Mouse (Mus musculus) myocyte (in vitro differentiated cells): ENCODE measurements around the gene Tead3.

Source experiments
- CEBPB ChIP-seq: IDR thresholded peaks from 2 replicates; pipeline ENCODE4 v1.6.1; 2011; ENCODE audit warnings: mild to moderate bottlenecking, moderate library complexity; ENCODE audit not compliant: poor library complexity, insufficient read depth, severe bottlenecking
- E2F4 ChIP-seq: IDR thresholded peaks from one replicate; pipeline ENCODE4 v1.6.1; 2011; ENCODE audit warnings: mild to moderate bottlenecking, control low read depth, moderate library complexity; ENCODE audit not compliant: insufficient read depth
- MYOD1 ChIP-seq, 3 experiments: IDR thresholded peaks; one replicate each; pipeline ENCODE4 v1.6.1; 2011; ENCODE audit warnings: control low read depth in 2 of 3, low read depth in 2 of 3, mild to moderate bottlenecking in 2 of 3, moderate library complexity in 1 of 3; ENCODE audit not compliant: insufficient read length in 2 of 3, control insufficient read depth in 1 of 3
- MYOG ChIP-seq, 3 experiments: IDR thresholded peaks; one replicate each; pipeline ENCODE4 v1.6.1; 2011; ENCODE audit warnings: control low read depth in 2 of 3, low read depth in 2 of 3, mild to moderate bottlenecking in 2 of 3; ENCODE audit not compliant: insufficient read length in 2 of 3, control insufficient read depth in 1 of 3, insufficient read depth in 1 of 3
- POLR2A ChIP-seq: IDR thresholded peaks from one replicate; pipeline ENCODE4 v1.6.1; 2011; ENCODE audit warnings: low read depth, mild to moderate bottlenecking, control low read depth, moderate library complexity; ENCODE audit not compliant: insufficient read length
- POLR2AphosphoS2 ChIP-seq: IDR thresholded peaks from one replicate; pipeline ENCODE4 v1.6.1; 2011; ENCODE audit warnings: low read depth, control low read depth; ENCODE audit not compliant: insufficient read length
- TCF12 ChIP-seq: IDR thresholded peaks from one replicate; pipeline ENCODE4 v1.6.1; 2011; ENCODE audit warnings: mild to moderate bottlenecking, control low read depth; ENCODE audit not compliant: poor library complexity, insufficient read depth, severe bottlenecking
- TCF3 ChIP-seq: IDR thresholded peaks from one replicate; pipeline ENCODE4 v1.6.1; 2011; ENCODE audit warnings: low read depth, control low read depth; ENCODE audit not compliant: insufficient read length
- USF1 ChIP-seq: IDR thresholded peaks from one replicate; pipeline ENCODE4 v1.6.1; 2011; ENCODE audit warnings: low read depth, mild to moderate bottlenecking, control low read depth, moderate library complexity

DNA sequence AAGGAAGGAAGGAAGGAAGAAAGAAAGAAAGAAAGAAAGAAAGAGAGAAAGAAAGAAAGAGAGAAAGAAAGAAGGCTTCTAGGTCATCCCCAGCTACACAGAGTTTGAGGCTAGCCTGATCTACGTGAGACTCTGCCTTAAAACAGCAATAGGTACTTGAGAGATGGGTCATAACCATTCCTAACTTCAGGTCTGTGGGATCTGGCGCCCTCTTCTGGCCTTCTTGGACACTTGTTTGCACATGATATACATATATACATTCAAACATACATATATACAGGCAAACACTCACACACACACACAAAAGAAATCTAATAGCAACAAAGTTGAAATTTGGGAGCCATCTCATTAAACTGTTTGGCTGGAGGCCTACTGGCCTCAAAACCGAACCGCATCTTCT is 33.7 kb upstream of the Tead3 start:
- TF ChIP-seq CEBPB (no peak), POLR2A (no peak), MYOD1 (IDR thresholded peaks at IDR 0.05; ENCODE audit: control insufficient read depth in 1 of 3, insufficient read length in 2 of 3, low read depth in 2 of 3) (no peak), TCF12 (no peak), POLR2AphosphoS2 (no peak), TCF3 (no peak), USF1 (no peak), E2F4 (no peak), MYOG (IDR thresholded peaks at IDR 0.05; ENCODE audit: control insufficient read depth in 1 of 3, insufficient read depth in 1 of 3, insufficient read length in 2 of 3, low read depth in 2 of 3) (no peak)
